Mouse (Mus musculus) thymus, postnatal 36 days (tissue): Measurements from ENCODE around the gene Mbl1.

Source experiments
- DNase-seq, 2 experiments: peaks; one replicate each; pipeline ENCODE4 v3.0.0; 2022; ENCODE audit warnings: mixed read lengths in 2 of 2

Mbl1 gene

GRCm38 (mm10) chr14:41151220-41151898, at the start of gene Mbl1:
Mbl1 (plus strand) TSS chr14:41151458.
- no peak for DNase-seq

- DNase-seq, result no peak
Observed at GRCm38 (mm10) chr14:41102269-41102668, 49.0 kb upstream of the Mbl1 start.

GRCm38 (mm10) chr14:41104853-41105444, 46.3 kb upstream of the Mbl1 start, which contains the start of gene Mat1a:
Mat1a (plus strand) TSS chr14:41105035.
- DNase-seq, result no peak

GRCm38 (mm10) chr14:41111031-41111668, 40.1 kb upstream of the Mbl1 start:
- DNase-seq, result no peak

- no peak for DNase-seq
Observed at GRCm38 (mm10) chr14:41112944-41113343, 38.3 kb upstream of the Mbl1 start.

- DNase-seq, result no peak
Observed at GRCm38 (mm10) chr14:41116271-41116670, 35.0 kb upstream of the Mbl1 start.

GRCm38 (mm10) chr14:41124683-41125082, 26.6 kb upstream of the Mbl1 start:
- no peak for DNase-seq

- DNase-seq, result no peak
Observed at GRCm38 (mm10) chr14:41127997-41128396, 23.3 kb upstream of the Mbl1 start.

- DNase-seq, result no peak
Observed at GRCm38 (mm10) chr14:41131540-41131939, 19.7 kb upstream of the Mbl1 start, which contains the start of gene Sftpa1. Sftpa1 (plus strand) TSS chr14:41131782.

- DNase-seq, result no peak
Observed at GRCm38 (mm10) chr14:41137006-41137405, 14.3 kb upstream of the Mbl1 start.

GRCm38 (mm10) chr14:41140686-41141085, 10.6 kb upstream of the Mbl1 start:
- DNase-seq, result no peak

GRCm38 (mm10) chr14:41146035-41146434, 5.2 kb upstream of the Mbl1 start:
- DNase-seq, result no peak

- DNase-seq, result no peak
Observed at GRCm38 (mm10) chr14:41146922-41147321, 4.3 kb upstream of the Mbl1 start.

- no peak for DNase-seq
Observed at GRCm38 (mm10) chr14:41147356-41147755, 3.9 kb upstream of the Mbl1 start.

GRCm38 (mm10) chr14:41160076-41160475, 8.8 kb downstream of the Mbl1 start:
- no peak for DNase-seq

- no peak for DNase-seq
Observed at GRCm38 (mm10) chr14:41160743-41161142, 9.5 kb downstream of the Mbl1 start.

- DNase-seq, result no peak
Observed at GRCm38 (mm10) chr14:41162663-41163062, 11.4 kb downstream of the Mbl1 start.

GRCm38 (mm10) chr14:41167278-41167677, 16.0 kb downstream of the Mbl1 start:
- no peak for DNase-seq

GRCm38 (mm10) chr14:41168567-41168966, 17.3 kb downstream of the Mbl1 start:
- DNase-seq, result no peak

GRCm38 (mm10) chr14:41170514-41170913, 19.3 kb downstream of the Mbl1 start:
- DNase-seq, result no peak

- no peak for DNase-seq
Observed at GRCm38 (mm10) chr14:41174802-41175201, 23.5 kb downstream of the Mbl1 start.

GRCm38 (mm10) chr14:41185059-41185821, 34.0 kb downstream of the Mbl1 start, which contains the start of gene Sftpd:
Sftpd (minus strand) TSS chr14:41185149.
- DNase-seq, result no peak

- DNase-seq, result no peak
Observed at GRCm38 (mm10) chr14:41189496-41189895, 38.2 kb downstream of the Mbl1 start.
